In the genomic region with DNA sequence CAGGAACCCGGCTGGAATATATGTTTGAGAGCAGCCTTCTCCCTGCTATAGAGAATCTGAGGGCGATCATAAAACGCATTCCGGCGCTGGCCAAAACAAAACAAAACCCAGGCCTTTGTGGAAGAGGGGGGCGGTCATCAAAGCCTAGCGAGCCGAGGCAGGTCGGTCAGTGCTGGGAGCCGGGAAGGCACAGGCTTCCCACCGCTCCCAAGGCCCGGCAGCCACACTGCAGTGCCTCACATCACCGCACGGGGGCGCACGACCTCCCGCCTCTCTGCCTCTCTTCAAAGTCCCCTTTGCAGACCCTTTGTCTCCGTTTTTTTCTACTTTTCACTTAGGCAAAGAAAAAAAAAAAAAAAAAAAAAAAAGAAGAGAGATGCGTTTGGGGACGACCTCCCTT, we compare ENCODE assay signal across 9 mouse cellular contexts. TPM values are rescaled to one million over a fixed set of nuclear protein-coding genes. Genes with fewer than 3 reads are reported as not detected.
DNase-seq lines count a peak whose midpoint lies in the region; ATAC-seq and TF ChIP-seq lines count a peak whose summit lies in the region.
"Had no signal": no experiment of that assay in that cellular context is flagged by ENCODE, and none has a peak within 500 bp of the region (broad histone marks: within the 10 kb centered on the region; RNA-seq: fewer than 3 reads in every experiment).

No protein-coding gene starts in this region.

- peak; percentile 53 for DNase-seq in gastrocnemius, adult 18-20 months (ENCODE audit: low spot score)
- DNase-seq in gastrocnemius, adult 8-10 months (ENCODE audit: low spot score in 2 of 2): no peak
- DNase-seq in cerebellum, postnatal 14 days: peak; percentile 85 to 89
- DNase-seq in frontal cortex, postnatal 25 days (ENCODE audit: low spot score in 2 of 2): peak; percentile 54 to 63
- peak; percentile 88 for DNase-seq in testis, postnatal 10 days (ENCODE audit: low spot score)

- no peaks in the 10 kb centered on the region for H3K36me3 ChIP-seq in intestine, postnatal 0 days (ENCODE audit: control insufficient read depth, insufficient read depth)
- H3K36me3 ChIP-seq in limb, embryonic 13.5 days: no peaks in the 10 kb centered on the region
- H3K36me3 ChIP-seq in midbrain, embryonic 16.5 days (ENCODE audit: control insufficient read depth, insufficient read depth, low read length): no peaks in the 10 kb centered on the region

- 6% methylated on average over 20 of the region's 20 CpGs for WGBS in intestine, postnatal 0 days
- under 1% methylated on average over 20 of the region's 20 CpGs for WGBS in limb, embryonic 13.5 days
- 2% methylated on average over 20 of the region's 20 CpGs for WGBS in midbrain, embryonic 16.5 days

- peak; percentile 88 for TF ChIP-seq CTCF in intestine, postnatal 0 days (IDR thresholded peaks at IDR 0.05; ENCODE audit: low read depth)

- H3K4me1 ChIP-seq in intestine, postnatal 0 days (replicated peaks; ENCODE audit: control insufficient read depth, insufficient read depth, low read length): no peaks in the 10 kb centered on the region
- H3K4me1 ChIP-seq in limb, embryonic 13.5 days: 0 out of 2 replicates have a peak, but pooled peaks cover 4% of the 10 kb centered on the region
- peaks cover 3% of the 10 kb centered on the region; the same call in 1 of the 2 replicates for H3K4me1 ChIP-seq in midbrain, embryonic 16.5 days (ENCODE audit: control insufficient read depth, insufficient read depth, low read length)

- no peak overlapping the region for H3K4me2 ChIP-seq in intestine, postnatal 0 days (replicated peaks; ENCODE audit: low read depth)
- peak overlapping the region; percentile 55 for H3K4me2 ChIP-seq in limb, embryonic 13.5 days (replicated peaks)
- H3K4me2 ChIP-seq in midbrain, embryonic 16.5 days (ENCODE audit: low read length): peak overlapping the region; percentile 40; the same call in 1 of the 2 replicates

- H3K27me3 ChIP-seq in intestine, postnatal 0 days (replicated peaks; ENCODE audit: control insufficient read depth, insufficient read depth, low read length): no peaks in the 10 kb centered on the region
- H3K27me3 ChIP-seq in limb, embryonic 13.5 days: no peaks in the 10 kb centered on the region
- H3K27me3 ChIP-seq in midbrain, embryonic 16.5 days (ENCODE audit: control insufficient read depth, insufficient read depth, low read depth, low read length): peaks cover 6% of the 10 kb centered on the region

- no peak overlapping the region for H3K4me3 ChIP-seq in intestine, postnatal 0 days (ENCODE audit: low read depth, low read length)
- H3K4me3 ChIP-seq in limb, embryonic 13.5 days: peak overlapping the region; percentile 22
- no peak overlapping the region for H3K4me3 ChIP-seq in midbrain, embryonic 16.5 days (ENCODE audit: low read depth, low read length)

- H3K27ac ChIP-seq in intestine, postnatal 0 days (ENCODE audit: low read depth, low read length): no peak overlapping the region
- H3K27ac ChIP-seq in limb, embryonic 13.5 days: no peak overlapping the region
- no peak overlapping the region for H3K27ac ChIP-seq in midbrain, embryonic 16.5 days (ENCODE audit: low read length)
- H3K27ac ChIP-seq: macrophage had no signal

- no peak overlapping the region for H3K9ac ChIP-seq in intestine, postnatal 0 days (ENCODE audit: low read depth, low read length)
- peak overlapping the region; percentile 63 for H3K9ac ChIP-seq in limb, embryonic 13.5 days
- H3K9ac ChIP-seq in midbrain, embryonic 16.5 days (ENCODE audit: low read depth, low read length): no peak overlapping the region

- ATAC-seq in intestine, postnatal 0 days: no peak
- peak; percentile 61 for ATAC-seq in limb, embryonic 13.5 days (ENCODE audit: low FRiP score, low read depth)
- no peak for ATAC-seq in midbrain, embryonic 16.5 days

- H3K9me3 ChIP-seq in intestine, postnatal 0 days (ENCODE audit: control insufficient read depth): no peaks in the 10 kb centered on the region
- H3K9me3 ChIP-seq in limb, embryonic 13.5 days: no peaks in the 10 kb centered on the region
- H3K9me3 ChIP-seq in midbrain, embryonic 16.5 days (replicated peaks; ENCODE audit: control insufficient read depth, low read length, poor library complexity, severe bottlenecking): no peaks in the 10 kb centered on the region

RNA-seq across cellular contexts. Expression of gene Trim29, which starts 23.8 kb away (rescaled TPM):
- total RNA-seq in gastrocnemius, adult 18-20 months (2021): not detected
- total RNA-seq in gastrocnemius, adult 8-10 months (2022): not detected
- 0.26 and 0.38 TPM in 2 replicates for polyA plus RNA-seq in intestine, postnatal 0 days (2015; fragmentation: Nextera tagmentation; extraction: Ambion mirVana)
- 22.8 and 26.1 TPM in 2 replicates for polyA plus RNA-seq in limb, embryonic 13.5 days (2015; fragmentation: Nextera tagmentation; extraction: Ambion mirVana)
- polyA plus RNA-seq in midbrain, embryonic 16.5 days (2015; fragmentation: Nextera tagmentation; extraction: Ambion mirVana): 0.09 TPM in 1 of 2 replicates, not detected in the other

RNA-seq across cellular contexts. Expression of gene Oaf, which starts 47.2 kb away (rescaled TPM):
- 1 to 10 TPM; 4.2 to 6.4 TPM for total RNA-seq in gastrocnemius, adult 18-20 months (2021)
- 1 to 10 TPM; 2.7 to 5.9 (median 4.8) TPM for total RNA-seq in gastrocnemius, adult 8-10 months (2022)
- 39.7 and 45.5 TPM in 2 replicates for polyA plus RNA-seq in intestine, postnatal 0 days (2015; fragmentation: Nextera tagmentation; extraction: Ambion mirVana)
- 103 and 106 TPM in 2 replicates for polyA plus RNA-seq in limb, embryonic 13.5 days (2015; fragmentation: Nextera tagmentation; extraction: Ambion mirVana)
- polyA plus RNA-seq in midbrain, embryonic 16.5 days (2015; fragmentation: Nextera tagmentation; extraction: Ambion mirVana): 3.2 and 5.8 TPM in 2 replicates

Comparison
In these comparisons a context has a peak if more than half of its experiments do, and no peak if none do; other contexts are left out.
1. DNase-seq: peak in gastrocnemius, adult 18-20 months (single experiment), cerebellum, postnatal 14 days (2 of 2), frontal cortex, postnatal 25 days (2 of 2) and testis, postnatal 10 days (single experiment); none in gastrocnemius, adult 8-10 months (0 of 2).
2. RNA of gene Trim29, which starts 23.8 kb away (polyA plus RNA-seq): 22.8 to 26.1 TPM in limb, embryonic 13.5 days; 0.26 to 0.38 TPM in intestine, postnatal 0 days and 0.09 TPM in midbrain, embryonic 16.5 days; every median in the first group is over 10 times any median in the second.